Mouse (Mus musculus): ENCODE data around the gene Hcfc1r1.

Gene Hcfc1r1

GRCm38 (mm10) chr17:23673424-23674073 lies at the start of gene Hcfc1r1, which contains the start of gene Thoc6:
Gene Hcfc1r1, plus strand, starts transcription at chr17:23673596.
Gene Thoc6, minus strand, starts transcription at chr17:23673882.
- peak; percentile 90 for DNase-seq (ENCODE audit: low read depth)

- no peak for DNase-seq (ENCODE audit: low read depth)
Observed at GRCm38 (mm10) chr17:23627813-23628212, 45.6 kb upstream of the Hcfc1r1 start.

GRCm38 (mm10) chr17:23630195-23631020 lies 43.0 kb upstream of the Hcfc1r1 start:
- DNase-seq (ENCODE audit: low read depth) = peak; percentile 40

GRCm38 (mm10) chr17:23631241-23631640 lies 42.2 kb upstream of the Hcfc1r1 start:
- DNase-seq (ENCODE audit: low read depth) = no peak

- no peak for DNase-seq (ENCODE audit: low read depth)
Observed at GRCm38 (mm10) chr17:23644613-23645495, 28.5 kb upstream of the Hcfc1r1 start, which contains the start of gene Mmp25. Gene Mmp25, minus strand, starts transcription at chr17:23645277.

GRCm38 (mm10) chr17:23645894-23646293 lies 27.5 kb upstream of the Hcfc1r1 start:
- DNase-seq (ENCODE audit: low read depth) = no peak

- DNase-seq (ENCODE audit: low read depth) = no peak
Observed at GRCm38 (mm10) chr17:23651363-23651762, 22.0 kb upstream of the Hcfc1r1 start.

GRCm38 (mm10) chr17:23653324-23653723 lies 20.1 kb upstream of the Hcfc1r1 start:
- no peak for DNase-seq (ENCODE audit: low read depth)

- DNase-seq (ENCODE audit: low read depth) = no peak
Observed at GRCm38 (mm10) chr17:23654001-23654400, 19.4 kb upstream of the Hcfc1r1 start.

GRCm38 (mm10) chr17:23654410-23654809 lies 19.0 kb upstream of the Hcfc1r1 start:
- no peak for DNase-seq (ENCODE audit: low read depth)

GRCm38 (mm10) chr17:23658450-23658849 lies 14.9 kb upstream of the Hcfc1r1 start:
- DNase-seq (ENCODE audit: low read depth) = no peak

- no peak for DNase-seq (ENCODE audit: low read depth)
Observed at GRCm38 (mm10) chr17:23660117-23660875, 13.1 kb upstream of the Hcfc1r1 start, which contains the start of gene Bicdl2. Gene Bicdl2, plus strand, starts transcription at chr17:23660506.

- DNase-seq (ENCODE audit: low read depth) = no peak
Observed at GRCm38 (mm10) chr17:23660876-23661200, 12.6 kb upstream of the Hcfc1r1 start.

- DNase-seq (ENCODE audit: low read depth) = no peak
Observed at GRCm38 (mm10) chr17:23661526-23661925, 11.9 kb upstream of the Hcfc1r1 start.

GRCm38 (mm10) chr17:23664556-23665021 lies 8.8 kb upstream of the Hcfc1r1 start:
- no peak for DNase-seq (ENCODE audit: low read depth)

- no peak for DNase-seq (ENCODE audit: low read depth)
Observed at GRCm38 (mm10) chr17:23665511-23665910, 7.9 kb upstream of the Hcfc1r1 start.

- no peak for DNase-seq (ENCODE audit: low read depth)
Observed at GRCm38 (mm10) chr17:23670516-23671074, 2.8 kb upstream of the Hcfc1r1 start.

GRCm38 (mm10) chr17:23671519-23671918 lies 1.9 kb upstream of the Hcfc1r1 start:
- DNase-seq (ENCODE audit: low read depth) = no peak

- DNase-seq (ENCODE audit: low read depth) = no peak
Observed at GRCm38 (mm10) chr17:23672761-23673160, 635 bp upstream of the Hcfc1r1 start.

GRCm38 (mm10) chr17:23674271-23674952 lies 1.0 kb downstream of the Hcfc1r1 start:
- no peak for DNase-seq (ENCODE audit: low read depth)
